Mouse (Mus musculus) intestine, embryonic 15.5 days (tissue): ENCODE results near the gene Flt1. TPM values are rescaled to one million over a fixed set of nuclear protein-coding genes. Genes with fewer than 3 reads are reported as not detected.

Source experiments
- ATAC-seq: fragments of 200-750 bp; cut with Nextera tagmentation; 2 replicates; pipeline ENCODE4 v1.8.0; 2017; ENCODE audit warnings: moderate TSS enrichment, moderate library complexity
- H3K27ac ChIP-seq: fragments of 300-500 bp; sonication (generic); 2 replicates; pipeline ENCODE4 v1.5.1; 2015; ENCODE audit warnings: mild to moderate bottlenecking, inconsistent platforms
- H3K27me3 ChIP-seq: fragments of 300-500 bp; sonication (generic); replicated peaks from 2 replicates; pipeline ENCODE4 v1.6.1; 2015; ENCODE audit warnings: inconsistent platforms
- H3K36me3 ChIP-seq: fragments of 300-500 bp; sonication (generic); 2 replicates; pipeline ENCODE4 v1.6.1; 2015; ENCODE audit warnings: inconsistent platforms
- H3K4me1 ChIP-seq: fragments of 300-500 bp; sonication (generic); replicated peaks from 2 replicates; pipeline ENCODE4 v1.6.1; 2015; ENCODE audit warnings: inconsistent platforms
- H3K4me2 ChIP-seq: fragments of 300-500 bp; sonication (generic); replicated peaks from 2 replicates; pipeline ENCODE4 v1.6.1; 2015; ENCODE audit warnings: mild to moderate bottlenecking, inconsistent platforms
- H3K4me3 ChIP-seq: fragments of 300-500 bp; sonication (generic); replicated peaks from 2 replicates; pipeline ENCODE4 v1.5.1; 2015; ENCODE audit warnings: inconsistent platforms
- H3K9ac ChIP-seq: fragments of 300-500 bp; sonication (generic); 2 replicates; pipeline ENCODE4 v1.6.1; 2015; ENCODE audit warnings: inconsistent platforms
- H3K9me3 ChIP-seq: fragments of 300-500 bp; sonication (generic); 2 replicates; pipeline ENCODE4 v1.6.1; 2016; ENCODE audit warnings: inconsistent platforms
- WGBS: fragments of 180-500 bp; shearing (Covaris S2); methylation state at CpG from one replicate; pipeline ENCODE4 v1.1.7; 2015; 5-methylcytosine and 5-hydroxymethylcytosine counted together
- polyA plus RNA-seq: library from polyadenylated mRNA; unstranded; fragments of >200 nt; fragmentation: Nextera tagmentation; extraction: Ambion mirVana; gene quantifications from 2 replicates; pipeline ENCODE4 v1.2.1, GENCODE M21; 2015

Gene Flt1
- polyA plus RNA-seq, 1 experiment from 2014 or later, result 12.8 TPM

GRCm38 (mm10) chr5:147583702-147584298, 142.0 kb downstream of the Flt1 start:
- H3K36me3 ChIP-seq, result no peaks in the 10 kb centered on the region
- no peaks in the 10 kb centered on the region for H3K4me1 ChIP-seq
- no peak overlapping the region for H3K4me3 ChIP-seq
- no peak for ATAC-seq
- 42% methylated on average over 14 of the region's 14 CpGs for WGBS
- no peaks in the 10 kb centered on the region for H3K27me3 ChIP-seq
- H3K4me2 ChIP-seq, result 0 out of 2 replicates have a peak overlapping the region, but pooled peaks have one; percentile 3
- no peak overlapping the region for H3K27ac ChIP-seq
- H3K9me3 ChIP-seq, result no peaks in the 10 kb centered on the region
- no peak overlapping the region for H3K9ac ChIP-seq

- no peak for ATAC-seq
- Histone ChIP-seq H3K9me3 (no peaks in the 10 kb centered on the region), H3K9ac (no peak overlapping the region), H3K27me3 (no peaks in the 10 kb centered on the region), H3K4me1 (no peaks in the 10 kb centered on the region), H3K36me3 (no peaks in the 10 kb centered on the region), H3K4me3 (no peak overlapping the region), H3K27ac (no peak overlapping the region), H3K4me2 (no peak overlapping the region)
- WGBS, result 79% methylated on average over 13 of the region's 13 CpGs
These were observed 145.6 kb downstream of the Flt1 start for GRCm38 (mm10) chr5:147580181-147580580.

- H3K36me3 ChIP-seq, result no peaks in the 10 kb centered on the region
These were observed 146.1 kb downstream of the Flt1 start for GRCm38 (mm10) chr5:147579691-147580090.

GRCm38 (mm10) chr5:147579148-147579547, 146.7 kb downstream of the Flt1 start:
- no peak overlapping the region for H3K9ac ChIP-seq
- 86% methylated on average over 7 of the region's 7 CpGs for WGBS
- no peak overlapping the region for H3K27ac ChIP-seq
- H3K4me3 ChIP-seq, result no peak overlapping the region
- H3K4me2 ChIP-seq, result no peak overlapping the region
- no peaks in the 10 kb centered on the region for H3K4me1 ChIP-seq
- H3K27me3 ChIP-seq, result no peaks in the 10 kb centered on the region
- H3K9me3 ChIP-seq, result no peaks in the 10 kb centered on the region
- H3K36me3 ChIP-seq, result no peaks in the 10 kb centered on the region
- ATAC-seq, result no peak

More at GRCm38 (mm10) chr5:147579691-147580090, 146.1 kb downstream of the Flt1 start:
- no peaks in the 10 kb centered on the region for H3K4me1 ChIP-seq
- H3K4me3 ChIP-seq, result no peak overlapping the region
- no peak overlapping the region for H3K4me2 ChIP-seq
- no peaks in the 10 kb centered on the region for H3K9me3 ChIP-seq
- 78% methylated on average over 8 of the region's 8 CpGs for WGBS
- no peak overlapping the region for H3K9ac ChIP-seq
- H3K27ac ChIP-seq, result no peak overlapping the region
- no peak for ATAC-seq
- no peaks in the 10 kb centered on the region for H3K27me3 ChIP-seq

GRCm38 (mm10) chr5:147577003-147577402, 148.8 kb downstream of the Flt1 start:
- ATAC-seq, result no peak
- WGBS, result 62% methylated on average over 6 of the region's 6 CpGs

GRCm38 (mm10) chr5:147574517-147574916, 151.3 kb downstream of the Flt1 start:
- H3K36me3 ChIP-seq, result no peaks in the 10 kb centered on the region
- WGBS, result 65% methylated on average over 8 of the region's 8 CpGs
- no peak for ATAC-seq

More at GRCm38 (mm10) chr5:147577003-147577402, 148.8 kb downstream of the Flt1 start:
- Histone ChIP-seq H3K9me3 (no peaks in the 10 kb centered on the region), H3K27ac (no peak overlapping the region), H3K9ac (no peak overlapping the region), H3K4me2 (no peak overlapping the region), H3K36me3 (no peaks in the 10 kb centered on the region), H3K4me1 (no peaks in the 10 kb centered on the region), H3K4me3 (no peak overlapping the region), H3K27me3 (no peaks in the 10 kb centered on the region)

GRCm38 (mm10) chr5:147573555-147573954, 152.3 kb downstream of the Flt1 start:
- no peak overlapping the region for H3K4me2 ChIP-seq
- ATAC-seq, result no peak
- no peaks in the 10 kb centered on the region for H3K9me3 ChIP-seq
- H3K4me1 ChIP-seq, result no peaks in the 10 kb centered on the region
- H3K36me3 ChIP-seq, result no peaks in the 10 kb centered on the region
- no peaks in the 10 kb centered on the region for H3K27me3 ChIP-seq
- no peak overlapping the region for H3K27ac ChIP-seq
- 78% methylated on average over 1 of the region's 1 CpGs for WGBS
- no peak overlapping the region for H3K9ac ChIP-seq
- H3K4me3 ChIP-seq, result no peak overlapping the region

More at GRCm38 (mm10) chr5:147574517-147574916, 151.3 kb downstream of the Flt1 start:
- Histone ChIP-seq H3K4me2 (no peak overlapping the region), H3K4me1 (no peaks in the 10 kb centered on the region), H3K27me3 (no peaks in the 10 kb centered on the region), H3K9ac (no peak overlapping the region), H3K4me3 (no peak overlapping the region), H3K27ac (no peak overlapping the region), H3K9me3 (no peaks in the 10 kb centered on the region)

- Histone ChIP-seq H3K9me3 (no peaks in the 10 kb centered on the region), H3K27me3 (no peaks in the 10 kb centered on the region), H3K4me3 (no peak overlapping the region), H3K4me1 (no peaks in the 10 kb centered on the region), H3K27ac (no peak overlapping the region), H3K9ac (no peak overlapping the region), H3K4me2 (no peak overlapping the region), H3K36me3 (no peaks in the 10 kb centered on the region)
- no peak for ATAC-seq
- WGBS, result 86% methylated on average over 7 of the region's 7 CpGs
These were observed 153.1 kb downstream of the Flt1 start for GRCm38 (mm10) chr5:147572695-147573094.

- 45% methylated on average over 7 of the region's 7 CpGs for WGBS
These were observed 159.5 kb downstream of the Flt1 start for GRCm38 (mm10) chr5:147566335-147566734.

GRCm38 (mm10) chr5:147565444-147565843, 160.4 kb downstream of the Flt1 start:
- no peak overlapping the region for H3K9ac ChIP-seq
- WGBS, result 83% methylated on average over 7 of the region's 7 CpGs
- no peak overlapping the region for H3K27ac ChIP-seq
- no peak for ATAC-seq
- no peaks in the 10 kb centered on the region for H3K9me3 ChIP-seq
- no peaks in the 10 kb centered on the region; the same call in 1 of the 2 replicates for H3K4me1 ChIP-seq
- no peak overlapping the region for H3K4me2 ChIP-seq
- no peaks in the 10 kb centered on the region for H3K36me3 ChIP-seq
- no peaks in the 10 kb centered on the region for H3K27me3 ChIP-seq
- H3K4me3 ChIP-seq, result no peak overlapping the region

More at GRCm38 (mm10) chr5:147566335-147566734, 159.5 kb downstream of the Flt1 start:
- H3K9ac ChIP-seq, result no peak overlapping the region
- no peaks in the 10 kb centered on the region for H3K36me3 ChIP-seq
- no peak overlapping the region for H3K4me3 ChIP-seq
- H3K4me1 ChIP-seq, result no peaks in the 10 kb centered on the region; the same call in 1 of the 2 replicates
- no peak for ATAC-seq
- no peak overlapping the region for H3K27ac ChIP-seq
- no peaks in the 10 kb centered on the region for H3K27me3 ChIP-seq
- no peak overlapping the region for H3K4me2 ChIP-seq
- no peaks in the 10 kb centered on the region for H3K9me3 ChIP-seq

- H3K9me3 ChIP-seq, result no peaks in the 10 kb centered on the region
- peak; percentile 80 for ATAC-seq
- H3K36me3 ChIP-seq, result no peaks in the 10 kb centered on the region
- no peaks in the 10 kb centered on the region for H3K27me3 ChIP-seq
- H3K27ac ChIP-seq, result no peak overlapping the region
- 24% methylated on average over 16 of the region's 16 CpGs for WGBS
- peak overlapping the region; percentile 13 for H3K4me3 ChIP-seq
- no peaks in the 10 kb centered on the region; the same call in 1 of the 2 replicates for H3K4me1 ChIP-seq
- peak overlapping the region; percentile 59 for H3K4me2 ChIP-seq
- H3K9ac ChIP-seq, result no peak overlapping the region
These were observed 161.6 kb downstream of the Flt1 start for GRCm38 (mm10) chr5:147564140-147564590.

GRCm38 (mm10) chr5:147563511-147564139, 162.2 kb downstream of the Flt1 start:
- H3K4me1 ChIP-seq, result no peaks in the 10 kb centered on the region; the same call in 1 of the 2 replicates
- no peaks in the 10 kb centered on the region for H3K36me3 ChIP-seq
- whole genome bisulfite sequencing, result 46% methylated on average over 18 of the region's 18 CpGs
- H3K27ac ChIP-seq, result no peak overlapping the region
- H3K9me3 ChIP-seq, result no peaks in the 10 kb centered on the region
- ATAC-seq, result peak; percentile 88
- no peak overlapping the region for H3K9ac ChIP-seq
- H3K4me2 ChIP-seq, result peak overlapping the region; percentile 59
- no peaks in the 10 kb centered on the region for H3K27me3 ChIP-seq
- H3K4me3 ChIP-seq, result peak overlapping the region; percentile 13
